Mouse (Mus musculus): ENCODE measurements around the gene Fam160a1.

Gene Fam160a1

GRCm38 (mm10) chr3:85820839-85821548 lies 3.9 kb upstream of the Fam160a1 start:
- DNase-seq: no peak

GRCm38 (mm10) chr3:85819319-85819718 lies 2.2 kb upstream of the Fam160a1 start:
- DNase-seq: no peak

GRCm38 (mm10) chr3:85814241-85814640 lies 2.9 kb downstream of the Fam160a1 start:
- DNase-seq: no peak

- no peak for DNase-seq
These were observed 3.7 kb downstream of the Fam160a1 start for GRCm38 (mm10) chr3:85813101-85814014.

GRCm38 (mm10) chr3:85812010-85812409 lies 5.1 kb downstream of the Fam160a1 start:
- no peak for DNase-seq

GRCm38 (mm10) chr3:85793166-85793565 lies 23.9 kb downstream of the Fam160a1 start:
- DNase-seq: no peak

- DNase-seq: no peak
These were observed 27.3 kb downstream of the Fam160a1 start for GRCm38 (mm10) chr3:85789748-85790147.

GRCm38 (mm10) chr3:85786501-85786900 lies 30.6 kb downstream of the Fam160a1 start:
- no peak for DNase-seq

GRCm38 (mm10) chr3:85780906-85781305 lies 36.2 kb downstream of the Fam160a1 start:
- no peak for DNase-seq

- DNase-seq: no peak
These were observed 36.8 kb downstream of the Fam160a1 start for GRCm38 (mm10) chr3:85780332-85780731.

GRCm38 (mm10) chr3:85777841-85778240 lies 39.2 kb downstream of the Fam160a1 start:
- DNase-seq: no peak

GRCm38 (mm10) chr3:85777356-85777755 lies 39.7 kb downstream of the Fam160a1 start:
- no peak for DNase-seq

GRCm38 (mm10) chr3:85776707-85777106 lies 40.4 kb downstream of the Fam160a1 start:
- no peak for DNase-seq

- DNase-seq: no peak
These were observed 41.0 kb downstream of the Fam160a1 start for GRCm38 (mm10) chr3:85776126-85776525.

- no peak for DNase-seq
These were observed 43.2 kb downstream of the Fam160a1 start for GRCm38 (mm10) chr3:85773886-85774285.

- no peak for DNase-seq
These were observed 43.7 kb downstream of the Fam160a1 start for GRCm38 (mm10) chr3:85773425-85773824.

GRCm38 (mm10) chr3:85764937-85765337 lies 52.2 kb downstream of the Fam160a1 start:
- DNase-seq: no peak

GRCm38 (mm10) chr3:85764008-85764834 lies 52.9 kb downstream of the Fam160a1 start:
- no peak for DNase-seq

- no peak for DNase-seq
These were observed 59.1 kb downstream of the Fam160a1 start for GRCm38 (mm10) chr3:85757944-85758343.

GRCm38 (mm10) chr3:85757435-85757834 lies 59.7 kb downstream of the Fam160a1 start:
- no peak for DNase-seq

GRCm38 (mm10) chr3:85749348-85749747 lies 67.7 kb downstream of the Fam160a1 start:
- DNase-seq: no peak

- DNase-seq: no peak
These were observed 68.2 kb downstream of the Fam160a1 start for GRCm38 (mm10) chr3:85748863-85749262.

GRCm38 (mm10) chr3:85746116-85746515 lies 71.0 kb downstream of the Fam160a1 start:
- no peak for DNase-seq

All from right cerebral cortex, postnatal 4 days (tissue).